In the genomic region with DNA sequence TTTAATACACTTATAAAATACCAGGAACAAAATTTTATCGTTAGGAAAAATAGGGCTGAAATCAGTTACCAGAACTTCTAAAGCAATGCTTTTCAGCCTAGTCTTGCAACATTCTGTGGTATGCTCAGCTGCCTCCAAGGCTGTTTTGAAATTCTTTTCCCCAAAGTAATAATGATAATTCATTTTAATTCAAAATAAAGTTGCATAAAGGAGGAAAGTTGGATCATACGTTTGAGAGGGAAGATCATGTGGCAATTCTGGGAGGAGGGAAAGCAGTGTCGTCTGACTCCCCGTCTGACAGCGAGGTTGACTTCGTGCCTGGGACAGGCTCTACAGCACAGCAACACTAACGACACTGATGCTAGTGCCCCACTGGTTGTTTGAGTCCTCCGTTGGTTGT, we compare ENCODE assay signal across 16 mouse cellular contexts.
DNase-seq lines count a peak whose midpoint lies in the region; ATAC-seq lines count a peak whose summit lies in the region.
"Had no signal": no experiment of that assay in that cellular context is flagged by ENCODE, and none has a peak within 500 bp of the region (broad histone marks: within the 10 kb centered on the region; RNA-seq: fewer than 3 reads in every experiment).

No protein-coding gene starts in this region.

- no peaks in the 10 kb centered on the region for H3K9me3 ChIP-seq in lung, embryonic 16.5 days (ENCODE audit: control insufficient read depth, low read length)
- no peaks in the 10 kb centered on the region for H3K9me3 ChIP-seq in kidney, embryonic 15.5 days (replicated peaks)
- H3K9me3 ChIP-seq: G1E had no signal

- WGBS in lung, embryonic 16.5 days, result 53% methylated on average over 8 of the region's 8 CpGs
- 67% methylated on average over 8 of the region's 8 CpGs for WGBS in kidney, embryonic 15.5 days

- H3K4me2 ChIP-seq in lung, embryonic 16.5 days (ENCODE audit: low read depth, low read length), result no peak overlapping the region
- no peak overlapping the region for H3K4me2 ChIP-seq in kidney, embryonic 15.5 days

- DNase-seq in heart, adult 11 months, result peak; percentile 91
- no peak for DNase-seq in heart, postnatal 4 days
- DNase-seq in adrenal gland, postnatal 14 days, result peak; percentile 66
- peak; percentile 57 for DNase-seq in skeletal muscle tissue, adult 2 months (ENCODE audit: low read depth, low spot score)
- DNase-seq in layer of hippocampus, adult 18-20 months (ENCODE audit: low spot score in 2 of 2), result no peak
- DNase-seq: cerebellum, postnatal 10 days; heart, postnatal 10 days; kidney, adult 11 months; kidney, postnatal 36 days; right cerebral cortex, postnatal 25 days had no signal

- no peaks in the 10 kb centered on the region for H3K4me1 ChIP-seq in lung, embryonic 16.5 days (replicated peaks; ENCODE audit: control insufficient read depth, insufficient read depth, low read length)
- no peaks in the 10 kb centered on the region for H3K4me1 ChIP-seq in kidney, embryonic 15.5 days

- no peak overlapping the region for H3K4me3 ChIP-seq in lung, embryonic 16.5 days (ENCODE audit: low read length)
- no peak overlapping the region for H3K4me3 ChIP-seq in kidney, embryonic 15.5 days (replicated peaks)
- H3K4me3 ChIP-seq: erythroblast, embryonic 14.5 days had no signal

- H3K27ac ChIP-seq in lung, embryonic 16.5 days (ENCODE audit: low read length), result 0 out of 2 replicates have a peak overlapping the region, but pooled peaks have one; percentile 16
- no peak overlapping the region for H3K27ac ChIP-seq in kidney, embryonic 15.5 days
- H3K27ac ChIP-seq: macrophage had no signal

- H3K36me3 ChIP-seq in lung, embryonic 16.5 days (ENCODE audit: control insufficient read depth, insufficient read depth, low read length), result no peaks in the 10 kb centered on the region
- no peaks in the 10 kb centered on the region for H3K36me3 ChIP-seq in kidney, embryonic 15.5 days

- H3K9ac ChIP-seq in lung, embryonic 16.5 days (ENCODE audit: low read length), result no peak overlapping the region
- H3K9ac ChIP-seq in kidney, embryonic 15.5 days, result no peak overlapping the region

- no peak; the same call in 1 of the 2 replicates for ATAC-seq in lung, embryonic 16.5 days (ENCODE audit: low read depth)
- no peak for ATAC-seq in kidney, embryonic 15.5 days (replicated peaks; ENCODE audit: low FRiP score)
- ATAC-seq: hindbrain, embryonic 16.5 days had no signal

- no peaks in the 10 kb centered on the region for H3K27me3 ChIP-seq in lung, embryonic 16.5 days (ENCODE audit: control insufficient read depth, insufficient read depth, low read depth, low read length)
- H3K27me3 ChIP-seq in kidney, embryonic 15.5 days, result no peaks in the 10 kb centered on the region

Comparison
In these comparisons a context has a peak if more than half of its experiments do, and no peak if none do; other contexts are left out.
1. DNase-seq: peak in heart, adult 11 months (single experiment), adrenal gland, postnatal 14 days (single experiment) and skeletal muscle tissue, adult 2 months (single experiment); none in heart, postnatal 4 days (single experiment) and layer of hippocampus, adult 18-20 months (0 of 2).